Mouse (Mus musculus) MEL (cell line): ENCODE results near the gene 5830411N06Rik.

Experiments
- EP300 ChIP-seq, 2 experiments: IDR thresholded peaks; 2 replicates each; pipeline ENCODE4 v1.6.1; 2011; ENCODE audit warnings: improper control_type of control experiment in 2 of 2, low read length in 2 of 2, low read depth in 1 of 2, mild to moderate bottlenecking in 1 of 2
- HCFC1 ChIP-seq: IDR thresholded peaks from 2 replicates; pipeline ENCODE4 v1.6.1; 2012; ENCODE audit warnings: low read depth, mild to moderate bottlenecking, inconsistent platforms, low read length, improper control_type of control experiment, moderate library complexity
- POLR2A ChIP-seq, 2 experiments: IDR thresholded peaks; 2 replicates each; pipeline ENCODE4 v1.6.1; 2011 to 2012; ENCODE audit warnings: low read length in 2 of 2, mild to moderate bottlenecking in 2 of 2, control low read depth in 1 of 2, improper control_type of control experiment in 1 of 2, low read depth in 1 of 2, moderate library complexity in 1 of 2; ENCODE audit not compliant: control insufficient read depth in 1 of 2, insufficient read depth in 1 of 2, poor library complexity in 1 of 2
- TCF12 ChIP-seq: IDR thresholded peaks from 2 replicates; pipeline ENCODE4 v1.6.1; 2014; ENCODE audit warnings: low read depth, mild to moderate bottlenecking, inconsistent platforms, low read length, improper control_type of control experiment, moderate library complexity

DNA sequence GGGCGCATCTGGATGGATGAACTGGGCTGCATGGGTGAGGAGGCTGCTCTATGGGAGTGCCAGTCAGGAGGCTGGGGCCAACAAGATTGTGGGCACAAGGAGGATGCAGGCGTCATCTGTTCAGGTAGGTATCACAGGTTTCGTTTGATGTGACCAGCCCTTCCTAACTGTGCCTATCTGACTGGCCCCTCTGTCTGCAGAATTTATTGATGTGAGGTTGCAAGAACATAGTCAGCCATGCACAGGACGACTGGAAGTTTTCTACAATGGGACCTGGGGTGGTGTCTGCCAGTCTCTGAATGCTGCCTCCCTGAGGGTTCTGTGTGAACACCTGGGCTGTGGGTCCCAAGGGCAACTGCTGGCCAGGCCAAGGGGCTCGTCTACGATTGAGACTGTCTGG is 49.8 kb downstream of the 5830411N06Rik start:
- TF ChIP-seq POLR2A (IDR thresholded peaks at IDR 0.05; ENCODE audit: control insufficient read depth in 1 of 2, insufficient read depth in 1 of 2, low read depth in 1 of 2, low read length in 2 of 2, poor library complexity in 1 of 2) (no peak), EP300 (IDR thresholded peaks at IDR 0.05; ENCODE audit: low read depth in 1 of 2, low read length in 2 of 2) (no peak), HCFC1 (no peak), TCF12 (no peak)
